Mouse (Mus musculus): ENCODE results near the gene Tnnt3.

DNA sequence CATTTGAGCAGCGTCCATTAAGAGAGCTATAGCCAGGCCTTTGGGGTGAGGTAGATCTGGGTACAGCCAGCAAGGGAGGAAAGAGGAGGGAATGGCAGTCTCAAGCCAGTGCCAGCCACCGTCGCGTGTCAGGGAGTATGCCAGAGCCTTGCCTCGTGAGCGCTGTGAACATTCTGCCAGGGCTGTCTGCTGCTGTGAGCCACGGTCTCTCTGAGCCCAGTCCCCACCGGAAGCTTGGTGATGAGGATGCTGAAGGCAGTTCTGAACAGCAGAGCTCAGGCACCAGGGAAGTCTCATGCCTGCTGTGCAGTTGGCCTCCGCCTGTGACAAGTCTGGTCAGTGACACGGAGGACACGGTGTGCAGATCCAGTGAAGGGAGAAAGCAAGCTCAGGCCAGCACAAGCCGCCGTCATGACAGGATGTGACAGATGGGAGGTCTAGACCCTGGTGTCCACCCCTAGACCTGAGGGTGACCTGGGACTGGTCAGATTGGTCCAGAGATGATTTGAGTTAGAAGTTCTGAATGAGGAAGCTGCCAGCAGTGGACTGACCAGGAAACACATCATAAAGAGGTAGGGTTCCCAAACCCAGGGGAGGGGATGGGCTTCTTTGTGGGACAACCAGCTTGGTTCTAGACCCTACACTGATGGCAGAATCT lies 21.7 kb upstream of the Tnnt3 start:
- TF ChIP-seq CTCF (IDR thresholded peaks at IDR 0.05; ENCODE audit: control insufficient read depth, insufficient read depth, low read length), result no peak
- no peak for TF ChIP-seq POLR2A (IDR thresholded peaks at IDR 0.05; ENCODE audit: borderline replicate concordance, control insufficient read depth, low read depth, low read length)
